Mouse (Mus musculus) v-Abl transformed pro-B cells (cell line): ENCODE data around the gene Gpr55.
"Not testable (repeated sequence)": the region's sequence is repeated elsewhere in the genome, so short reads cannot be mapped to it uniquely, and the experiment has no call there.

Experiments used
- in situ Hi-C, 2 experiments: fragments of 400-800 bp; cut with MboI; formaldehyde crosslinking; loops; one replicate each; pipeline ENCODE4 v1.15.1; 2025; ENCODE audit not compliant: unreplicated experiment in 2 of 2

Gpr55 gene

DNA sequence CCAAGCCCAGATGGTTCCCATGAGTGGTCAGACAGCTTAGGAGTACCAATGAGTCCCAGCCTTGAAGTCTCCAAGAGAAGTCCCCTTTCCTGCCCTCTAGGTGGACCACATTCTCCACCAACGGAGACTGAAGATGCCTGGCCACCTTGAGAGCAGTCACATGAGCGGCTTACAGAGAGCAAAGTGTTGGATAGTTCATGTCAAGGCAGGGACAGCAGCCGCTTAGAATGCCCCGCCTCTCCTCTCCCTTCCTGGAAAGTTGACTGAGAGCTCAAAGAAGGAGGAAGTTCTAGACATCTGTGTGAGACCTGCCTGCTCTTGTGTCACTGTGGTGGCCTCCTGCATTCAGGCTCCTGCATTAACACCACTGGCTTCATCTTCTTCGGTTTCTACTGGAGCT is at the start of gene Gpr55:
TSS of gene Gpr55 (minus strand) at position 135 of the 400 bp plus-strand sequence.
- in situ Hi-C loops, result no loop called here

DNA sequence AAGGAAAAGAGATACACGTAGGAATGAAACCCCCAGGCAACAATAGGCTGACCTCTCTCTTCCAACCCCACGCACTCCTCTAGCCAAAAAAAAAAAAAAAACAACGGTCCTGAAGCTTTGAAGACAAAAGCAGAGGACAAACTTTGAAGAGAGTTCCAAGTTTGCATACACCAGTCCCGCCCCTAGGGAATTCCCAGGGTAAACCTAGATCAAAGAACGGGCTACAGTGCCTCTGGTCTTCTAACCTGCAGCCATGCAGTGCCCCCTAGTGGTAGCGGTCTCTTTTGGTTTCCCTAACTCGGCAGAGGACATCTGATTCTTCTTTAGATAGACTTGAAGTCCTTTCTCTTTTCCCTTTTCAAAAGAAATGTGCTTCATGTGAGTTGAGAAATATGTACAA is 47.0 kb upstream of the Gpr55 start:
- in situ Hi-C loops, result loop anchor here (5.0 to 25.0 kb wide), 3 partner anchors 75 to 245 kb away; no protein-coding TSS in a partner anchor

DNA sequence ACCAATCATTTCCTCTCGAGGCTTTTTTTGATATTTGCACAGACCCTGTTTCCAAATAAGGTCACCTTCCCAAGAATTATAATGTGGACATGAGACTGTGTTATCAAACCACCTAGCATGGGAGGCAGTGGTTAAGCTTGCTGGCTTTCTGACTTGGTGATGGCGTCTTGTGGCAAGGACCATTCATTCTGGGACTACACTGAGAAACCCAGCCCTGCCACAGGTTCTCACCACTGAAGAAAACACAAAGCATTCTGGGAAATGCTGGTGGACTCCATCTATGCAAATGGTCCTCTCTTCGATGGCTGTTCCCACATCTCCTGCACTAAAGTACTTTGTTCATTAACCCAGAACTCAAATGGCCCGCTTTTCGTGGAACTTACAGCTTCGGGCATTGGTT is 45.2 kb upstream of the Gpr55 start:
- in situ Hi-C loops, result loop anchor here (5.0 to 25.0 kb wide), 3 partner anchors 74 to 244 kb away; no protein-coding TSS in a partner anchor

DNA sequence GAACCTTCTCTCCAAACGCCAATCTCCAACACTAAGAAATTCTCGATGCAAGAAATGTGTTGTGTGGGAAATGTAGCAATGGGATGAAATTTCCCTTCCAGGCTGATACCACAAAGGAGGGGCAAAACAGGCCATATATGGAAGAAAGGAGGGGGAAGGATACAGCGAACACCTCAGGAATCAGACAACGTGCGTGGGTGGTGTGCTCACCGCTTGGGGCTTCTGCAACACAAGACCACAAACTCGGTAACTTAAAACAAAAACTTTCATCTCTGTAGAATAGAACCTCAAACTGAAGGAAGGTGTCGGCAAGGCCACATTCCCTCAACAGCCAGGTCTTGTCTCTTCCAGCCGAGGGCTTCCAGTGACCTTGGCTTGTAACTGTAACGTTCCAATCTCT is 44.7 kb upstream of the Gpr55 start:
- in situ Hi-C loops, result loop anchor here (5.0 to 25.0 kb wide), 3 partner anchors 73 to 243 kb away; no protein-coding TSS in a partner anchor

DNA sequence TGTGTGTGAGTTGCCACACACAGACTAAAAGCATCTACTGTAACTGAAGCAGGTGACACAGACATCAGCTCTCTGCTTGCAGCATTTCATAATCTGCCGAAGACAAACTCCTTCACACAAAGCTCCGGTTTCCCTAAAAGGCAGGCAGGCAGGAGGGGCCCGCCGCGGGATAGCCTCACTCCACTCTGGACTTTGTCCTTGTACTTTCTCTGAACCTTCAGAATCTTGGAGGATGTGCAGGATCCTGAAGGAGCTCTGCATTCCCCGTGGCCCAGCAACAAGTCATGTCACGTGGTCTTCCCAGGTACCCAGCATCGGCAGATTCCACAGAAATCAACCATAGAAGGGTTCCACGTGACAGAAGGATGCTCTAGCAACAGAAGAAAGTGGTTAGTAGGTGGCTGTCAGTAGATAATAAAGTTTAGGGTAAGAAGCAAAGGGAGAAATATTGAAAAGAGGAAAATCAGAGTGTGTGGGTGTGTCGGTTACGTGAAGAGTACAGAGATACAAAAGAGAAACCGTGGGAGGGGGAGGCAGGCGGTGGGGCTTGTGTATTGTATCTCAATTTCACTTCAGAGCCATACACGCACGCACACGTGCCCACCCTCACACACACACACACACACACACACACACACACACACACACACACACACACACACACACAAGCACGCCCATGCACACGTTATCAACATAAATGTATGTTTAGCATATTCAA is 39.2 kb upstream of the Gpr55 start:
- in situ Hi-C loops, result loop anchor here in 1 of 2 experiments (25.0 kb wide), 1 partner anchor 238 kb away; no protein-coding TSS in a partner anchor

DNA sequence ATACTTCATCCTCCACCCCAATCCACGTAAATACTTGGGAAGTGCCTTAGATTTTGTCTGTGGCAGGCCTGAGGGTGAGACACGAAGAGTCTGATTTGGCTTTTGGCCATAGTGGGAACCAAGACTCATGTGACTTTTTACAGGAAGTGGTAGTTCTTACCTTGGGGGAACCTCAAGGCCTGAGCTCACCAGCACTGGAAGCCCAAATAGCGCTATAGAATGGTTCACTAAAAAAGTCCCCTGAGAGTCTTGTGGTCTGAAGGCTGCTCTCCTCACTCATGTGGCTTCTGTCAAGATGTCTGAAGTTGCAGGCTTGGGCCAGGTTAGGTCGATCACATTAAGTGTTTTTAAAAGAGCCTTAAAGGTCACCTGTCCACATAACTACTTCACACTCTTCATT is 37.2 kb upstream of the Gpr55 start:
- in situ Hi-C loops, result no loop called here

DNA sequence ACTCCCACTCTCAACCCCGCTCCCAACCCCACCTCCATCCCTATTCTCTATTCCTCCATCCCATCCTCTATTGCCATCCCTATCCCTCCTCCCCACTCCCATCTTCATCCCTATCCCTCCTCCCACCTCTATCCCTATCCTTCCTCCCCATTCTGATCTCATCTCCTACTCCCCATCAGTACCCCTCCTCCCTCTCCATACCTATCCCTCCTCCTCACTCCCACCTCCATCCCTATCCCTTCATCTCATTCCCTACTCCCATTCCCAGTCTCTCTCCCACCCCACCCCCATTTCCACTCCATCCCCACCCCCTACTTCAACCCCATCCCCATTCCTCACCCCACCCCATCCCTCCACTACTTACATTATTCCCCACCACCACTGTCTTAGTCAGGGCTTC is 36.4 kb upstream of the Gpr55 start:
- in situ Hi-C loops, result no loop called here

DNA sequence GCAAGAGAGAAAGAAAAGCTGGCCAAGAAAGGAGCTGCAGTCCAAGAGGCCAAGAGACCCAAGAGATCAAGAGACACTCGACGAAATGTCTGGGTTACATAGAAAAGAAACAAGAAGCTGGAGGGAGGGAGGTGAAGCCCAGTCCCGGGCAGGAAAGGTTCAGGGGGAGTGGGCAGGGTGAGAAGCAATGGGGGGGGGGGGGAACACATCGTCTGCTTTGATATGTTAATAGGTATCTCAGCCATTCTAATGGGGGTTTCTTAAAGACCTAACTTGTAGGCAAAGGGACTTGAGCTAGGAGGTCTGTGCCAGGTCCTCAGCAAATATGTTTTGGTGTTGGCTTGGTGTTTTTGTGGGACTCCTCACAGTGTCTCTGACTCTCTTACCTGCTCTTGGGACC is 32.7 kb upstream of the Gpr55 start:
- in situ Hi-C loops, result no loop called here

DNA sequence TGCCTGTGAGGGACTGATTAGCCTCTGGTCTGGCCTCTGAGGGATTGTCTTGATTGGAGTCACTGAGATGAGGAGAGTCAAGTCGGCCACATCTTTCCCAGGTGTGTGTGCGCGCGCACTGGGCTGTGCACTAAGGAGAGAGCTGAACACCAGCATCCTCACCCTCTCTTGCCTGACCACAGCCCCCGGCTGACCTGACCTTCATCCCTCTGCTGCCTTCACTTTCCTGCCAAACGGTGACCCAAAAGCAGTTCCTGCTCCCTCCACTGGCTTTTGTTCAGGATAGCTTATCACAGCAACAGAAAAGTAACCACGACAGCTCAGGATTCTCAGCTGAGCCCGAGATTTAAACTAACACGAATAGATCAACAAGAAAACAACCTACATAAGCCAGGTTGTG is 31.4 kb upstream of the Gpr55 start:
- in situ Hi-C loops, result no loop called here

DNA sequence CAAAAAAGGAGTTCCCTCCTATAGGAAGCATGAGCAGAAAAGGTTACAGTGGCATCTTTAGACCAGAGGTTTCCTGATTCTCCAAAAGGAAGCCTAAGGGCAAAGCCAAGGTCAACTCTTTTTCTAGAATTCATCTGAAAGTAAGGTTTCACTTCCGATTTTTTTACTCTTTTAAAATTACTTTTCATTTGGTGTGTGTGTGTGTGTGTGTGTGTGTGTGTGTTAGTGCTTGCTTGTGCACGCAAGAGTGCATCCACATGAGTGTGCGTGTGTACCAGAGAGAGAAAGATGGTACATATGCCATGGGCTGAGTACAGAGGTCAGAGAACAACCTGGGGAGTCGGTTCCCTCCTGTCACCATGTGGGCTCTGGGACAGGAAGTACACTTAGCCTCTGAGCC is 28.1 kb upstream of the Gpr55 start:
- in situ Hi-C loops, result not testable (repeated sequence)

DNA sequence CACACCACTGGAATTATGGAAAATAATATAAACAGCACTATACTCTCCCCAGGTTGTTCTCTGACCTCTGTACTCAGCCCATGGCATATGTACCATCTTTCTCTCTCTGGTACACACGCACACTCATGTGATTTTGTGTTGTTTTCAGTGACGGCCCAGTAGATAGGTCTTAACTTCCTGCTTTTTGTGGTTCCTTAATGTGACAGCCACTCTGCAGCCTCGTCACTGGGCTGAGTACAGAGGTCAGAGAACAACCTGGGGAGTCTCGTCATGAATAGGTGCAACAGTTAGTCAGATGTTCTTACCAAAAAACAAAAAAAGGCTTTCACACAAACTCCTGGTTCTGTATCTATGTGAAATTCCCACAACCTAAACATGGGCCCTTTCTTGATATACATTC is 27.5 kb upstream of the Gpr55 start:
- in situ Hi-C loops, result no loop called here

DNA sequence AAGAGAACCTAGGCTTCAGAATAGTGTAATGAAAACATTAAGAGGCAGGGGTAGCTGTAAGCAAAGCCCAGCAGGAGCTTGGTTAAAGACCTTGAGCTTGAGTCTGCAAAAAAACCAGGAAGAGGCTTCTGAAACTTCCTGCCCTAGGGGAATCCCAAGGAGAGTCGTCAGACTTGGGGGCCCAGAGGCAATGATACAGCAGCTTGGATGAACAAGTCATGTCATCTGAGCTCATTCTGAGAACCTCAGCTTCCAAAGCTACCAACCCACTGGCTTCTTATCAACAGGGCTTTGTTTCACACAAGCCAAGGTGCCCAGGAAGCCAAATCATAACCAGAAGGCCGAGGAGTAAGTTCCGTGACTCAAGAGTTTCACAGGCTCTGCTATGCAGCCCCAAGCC is 25.0 kb upstream of the Gpr55 start:
- in situ Hi-C loops, result no loop called here

DNA sequence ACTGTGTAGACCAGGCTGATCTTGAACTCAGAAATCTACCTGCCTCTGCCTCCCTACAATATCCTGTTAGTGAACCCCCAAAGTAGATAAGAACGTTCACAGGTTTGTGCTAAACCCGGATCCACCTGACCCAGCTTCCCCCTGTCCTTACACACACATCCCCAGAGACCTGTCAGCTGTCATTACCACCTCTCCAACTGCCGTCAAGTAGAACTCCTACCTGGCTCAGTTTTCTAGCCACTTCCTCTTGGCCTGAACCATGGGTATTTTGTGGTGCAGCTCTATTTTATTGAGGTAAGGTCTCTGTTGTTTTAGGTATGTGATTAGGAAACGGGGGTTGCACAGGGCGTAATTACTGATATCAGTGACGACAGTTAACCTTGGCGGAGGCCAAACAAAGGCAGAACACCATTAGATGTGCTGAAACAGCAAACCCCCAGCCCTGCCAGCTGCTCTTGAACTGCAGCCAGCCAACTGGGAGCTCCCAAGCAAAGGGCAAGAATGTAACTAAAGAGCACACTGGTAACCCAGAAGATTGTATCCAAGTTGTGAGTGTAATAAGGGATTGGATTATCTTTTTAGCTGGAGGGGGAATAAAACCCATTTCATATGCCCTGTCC is 21.0 kb upstream of the Gpr55 start:
- in situ Hi-C loops, result no loop called here

DNA sequence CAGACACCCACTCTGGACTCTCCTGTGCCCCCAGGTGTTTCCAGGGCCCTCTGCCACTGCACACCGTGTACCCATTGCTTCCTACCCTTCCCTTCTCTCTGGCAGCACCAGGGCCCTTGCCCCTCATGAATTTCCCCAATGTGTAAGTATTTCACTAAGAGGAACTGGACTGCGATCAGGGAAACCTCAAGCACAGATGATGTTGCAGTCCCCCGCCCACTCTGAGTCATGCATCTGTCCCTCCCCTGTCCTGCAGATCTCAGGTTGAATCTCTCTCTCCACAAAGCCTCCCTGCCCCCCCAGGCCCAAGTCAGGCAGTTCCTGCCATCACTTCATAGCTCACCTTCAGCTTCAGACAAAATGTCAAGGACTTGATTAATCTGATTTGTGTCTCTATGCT is 16.9 kb upstream of the Gpr55 start:
- in situ Hi-C loops, result no loop called here

DNA sequence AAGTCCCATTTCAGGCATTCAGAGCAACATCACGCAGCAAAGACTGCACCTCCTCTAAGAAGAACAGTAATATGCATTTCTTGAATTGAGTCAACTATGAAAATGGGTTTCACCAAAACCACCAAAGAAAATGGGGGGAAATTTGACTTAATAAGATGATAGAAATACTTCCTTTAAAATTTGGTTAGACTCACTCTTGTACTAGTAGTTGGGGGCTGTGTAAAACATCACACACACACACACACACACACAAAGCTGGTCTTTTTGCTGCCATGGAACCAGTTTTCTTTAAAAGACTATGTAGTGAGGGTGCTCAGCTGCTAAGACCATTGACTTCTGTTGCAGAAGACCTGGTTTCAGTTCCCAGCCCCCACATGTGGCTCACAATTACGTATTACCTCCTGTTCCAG is 12.7 kb upstream of the Gpr55 start:
- in situ Hi-C loops, result no loop called here

DNA sequence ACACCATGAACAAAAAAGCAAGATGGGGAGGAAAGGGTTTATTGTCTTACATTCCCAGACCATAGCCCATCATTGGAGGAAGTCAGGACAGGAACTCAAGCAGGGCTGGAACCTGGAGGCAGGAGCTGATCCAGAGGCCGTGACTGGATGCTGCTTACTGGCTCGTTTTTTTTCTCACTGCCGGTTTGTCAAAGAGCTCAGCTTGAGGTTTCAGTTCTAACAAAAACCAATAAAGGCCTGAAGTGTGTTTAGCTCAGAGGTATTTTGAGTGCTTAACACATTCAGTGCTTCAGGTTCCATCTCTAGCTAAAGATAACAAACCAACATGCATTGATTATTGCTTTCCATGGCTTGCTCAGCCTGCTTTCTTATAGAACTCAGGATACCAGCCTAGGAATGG is 11.5 kb upstream of the Gpr55 start:
- in situ Hi-C loops, result no loop called here

DNA sequence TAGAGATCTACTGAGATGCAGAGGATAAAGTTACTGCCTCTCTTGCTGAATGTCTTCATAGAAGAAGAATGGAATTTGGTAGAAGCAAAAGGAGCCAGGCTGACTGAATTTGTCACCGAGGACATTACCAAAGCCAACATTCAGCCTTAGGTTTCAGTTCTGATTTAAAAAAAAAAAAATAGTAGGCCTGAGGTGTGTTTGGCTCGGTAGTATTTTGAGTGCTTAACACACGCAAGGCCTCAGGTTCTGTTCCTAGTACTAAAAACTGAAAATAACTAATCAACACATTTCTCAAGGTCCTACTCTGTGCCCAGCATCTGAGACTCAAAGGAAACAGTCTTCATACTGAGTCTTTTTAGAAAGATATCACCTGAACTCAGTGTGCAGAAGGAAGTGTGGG is 10.3 kb upstream of the Gpr55 start:
- in situ Hi-C loops, result no loop called here

DNA sequence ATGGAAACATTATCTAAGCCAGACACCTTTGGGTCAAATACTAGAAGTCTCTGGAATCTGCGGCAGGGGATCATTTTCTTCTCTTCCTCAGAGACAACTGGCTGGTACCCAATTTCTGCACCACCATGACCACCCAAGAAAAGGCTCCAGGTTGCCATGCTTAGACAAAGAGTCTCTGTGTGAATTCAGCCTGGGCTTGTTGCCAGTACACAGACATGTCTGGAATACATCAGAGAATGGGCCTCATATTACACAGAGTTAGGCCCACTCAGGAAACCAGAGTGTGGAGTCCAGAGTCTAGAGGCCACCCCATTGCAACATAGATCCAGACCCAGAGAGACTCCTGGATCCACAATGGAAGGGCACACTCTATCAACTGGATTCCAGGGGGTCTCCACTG is 8.7 kb upstream of the Gpr55 start:
- in situ Hi-C loops, result no loop called here

DNA sequence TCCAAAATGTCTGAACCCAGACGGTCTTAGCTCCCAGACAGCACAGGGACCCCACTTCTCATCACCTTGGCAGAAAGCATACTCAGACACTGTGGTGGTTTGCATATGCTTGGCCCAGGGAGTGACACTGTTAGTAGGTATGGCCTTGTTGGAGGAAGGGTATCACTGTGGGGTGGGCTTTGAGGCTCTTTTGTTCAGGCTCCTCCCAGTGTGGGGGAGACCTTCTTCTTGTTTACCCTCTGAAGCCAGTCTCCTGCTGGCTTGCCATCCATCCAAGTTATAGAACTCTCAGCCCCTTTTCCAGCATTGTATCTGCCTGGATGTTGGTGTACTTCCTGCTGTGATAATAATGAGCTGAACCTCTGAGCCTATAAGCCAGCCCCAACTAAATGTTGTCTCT is 8.3 kb upstream of the Gpr55 start:
- in situ Hi-C loops, result no loop called here

DNA sequence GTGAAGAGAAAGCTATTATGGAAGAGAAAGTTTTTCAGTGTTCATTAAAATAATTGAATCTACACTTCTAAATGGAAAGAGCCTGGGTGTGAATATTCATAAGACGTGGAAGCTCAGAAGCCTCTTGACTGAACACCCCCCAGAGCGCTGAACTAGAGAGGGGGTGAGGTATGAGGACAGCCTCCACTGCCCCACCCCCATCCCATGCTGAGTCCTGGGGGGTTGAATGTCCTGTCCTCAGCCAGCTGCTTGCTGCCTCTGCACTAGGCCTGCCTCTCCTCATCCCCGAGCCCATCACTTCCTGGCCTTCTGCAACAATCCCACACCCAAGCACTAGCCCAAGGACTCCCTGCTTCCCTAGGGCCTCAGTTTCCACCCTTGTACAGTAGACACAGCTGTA is 5.0 kb upstream of the Gpr55 start:
- in situ Hi-C loops, result no loop called here

DNA sequence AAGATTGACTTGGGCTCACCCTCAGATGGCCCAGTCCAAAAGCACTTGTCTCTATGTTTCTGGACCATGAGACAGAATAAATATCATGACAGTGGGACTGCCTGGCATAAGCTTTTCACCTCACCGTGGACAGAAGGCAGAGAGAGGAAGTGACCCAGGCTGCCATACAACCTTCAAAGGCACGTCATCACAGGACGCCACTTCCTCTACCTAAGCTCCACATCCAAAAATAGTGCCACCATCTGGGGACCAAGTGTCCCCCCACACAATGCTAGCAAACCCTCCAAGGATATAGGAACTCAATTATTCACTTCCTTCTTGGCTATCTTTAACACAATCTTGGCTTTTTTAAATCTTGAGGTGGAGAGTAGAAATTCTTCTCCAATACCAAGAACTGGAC is 1.3 kb upstream of the Gpr55 start:
- in situ Hi-C loops, result no loop called here

DNA sequence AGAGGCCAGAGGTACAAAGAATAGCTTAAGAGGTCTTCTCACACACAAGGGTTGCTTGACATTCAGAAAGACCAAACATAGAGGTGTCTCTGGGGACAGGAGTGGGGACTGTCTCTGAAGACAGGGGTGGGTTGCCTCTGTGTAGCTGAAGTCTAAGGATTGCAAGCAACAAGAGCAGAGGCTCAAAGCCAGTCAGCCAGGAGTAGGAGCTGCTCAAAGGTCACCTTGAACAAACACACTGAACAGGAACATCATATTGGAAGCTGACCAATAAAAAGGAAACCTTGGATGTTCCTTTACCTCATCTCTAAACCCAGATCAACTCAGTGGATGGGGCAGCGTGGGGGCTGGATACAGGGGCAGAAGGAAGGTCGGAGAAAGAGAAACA is 924 bp downstream of the Gpr55 start:
- in situ Hi-C loops, result no loop called here
